Mouse (Mus musculus): ENCODE results near the gene Rpl22l1.
"Not testable (repeated sequence)": the region's sequence is repeated elsewhere in the genome, so short reads cannot be mapped to it uniquely, and the experiment has no call there.

The Rpl22l1 gene

DNA sequence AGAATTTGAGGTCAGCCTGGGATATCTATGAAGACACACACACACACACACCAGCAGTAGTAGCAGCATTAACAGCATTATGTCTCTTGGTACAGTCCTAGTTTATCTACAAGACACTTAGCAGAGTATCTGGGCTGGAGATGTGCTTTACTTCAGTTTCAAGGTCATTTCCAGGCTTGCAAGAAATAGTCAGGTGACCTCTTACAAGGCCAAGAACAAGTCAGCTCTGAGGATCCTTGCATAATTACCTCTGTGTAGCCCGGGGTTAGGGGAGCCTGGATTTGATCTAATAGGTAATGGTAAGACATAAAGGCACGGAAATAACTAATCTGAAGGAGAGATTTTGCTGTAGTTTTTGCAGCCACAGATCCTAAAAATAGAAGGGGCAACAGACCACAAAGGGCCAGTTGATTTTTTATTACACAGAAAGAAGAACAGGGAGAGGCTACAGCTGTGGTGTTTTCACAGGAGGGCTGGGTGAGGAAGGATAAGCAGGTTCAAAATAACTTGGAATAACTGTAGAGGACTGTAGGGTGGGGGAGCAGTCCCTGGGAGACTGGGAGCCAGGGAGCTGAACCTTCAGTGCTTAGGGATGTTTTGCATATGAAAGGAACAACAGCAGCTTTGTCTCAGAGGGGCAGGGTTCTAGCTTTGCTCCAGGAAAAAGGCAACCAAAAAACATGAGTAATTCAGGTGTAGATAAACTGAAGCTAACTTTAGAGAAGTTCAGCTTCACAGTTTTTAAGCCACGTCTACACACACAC is 36.8 kb downstream of the Rpl22l1 start:
- no peak for DNase-seq (ENCODE audit: low spot score)

GRCm38 (mm10) chr3:28843231-28843630 is 38.0 kb downstream of the Rpl22l1 start:
- DNase-seq (ENCODE audit: low spot score) = no peak

- DNase-seq (ENCODE audit: low spot score) = no peak
Measured at GRCm38 (mm10) chr3:28847115-28847514, 41.9 kb downstream of the Rpl22l1 start.

- DNase-seq (ENCODE audit: low spot score) = not testable (repeated sequence)
Measured at GRCm38 (mm10) chr3:28852174-28852573, 46.9 kb downstream of the Rpl22l1 start.

Data from layer of hippocampus, adult 9-10 months (tissue).